Mouse (Mus musculus) kidney, adult 10 weeks (tissue): ENCODE data around the gene Gm7876. TPM values are rescaled to one million over a fixed set of nuclear protein-coding genes. Genes with fewer than 3 reads are reported as not detected.

ENCODE experiments used
- polyA plus RNA-seq: library from polyadenylated mRNA; stranded (reverse); fragments of 350-450 nt; fragmentation: Illumina TruSeq; extraction: RNeasy Lipid Tissue Mini Kit (QIAGEN cat#74804); gene quantifications from one replicate; pipeline ENCODE4 v1.2.3, GENCODE M21; 2014; ENCODE audit warnings: low read depth, low replicate concordance

Gm7876 gene
- not detected for polyA plus RNA-seq

DNA sequence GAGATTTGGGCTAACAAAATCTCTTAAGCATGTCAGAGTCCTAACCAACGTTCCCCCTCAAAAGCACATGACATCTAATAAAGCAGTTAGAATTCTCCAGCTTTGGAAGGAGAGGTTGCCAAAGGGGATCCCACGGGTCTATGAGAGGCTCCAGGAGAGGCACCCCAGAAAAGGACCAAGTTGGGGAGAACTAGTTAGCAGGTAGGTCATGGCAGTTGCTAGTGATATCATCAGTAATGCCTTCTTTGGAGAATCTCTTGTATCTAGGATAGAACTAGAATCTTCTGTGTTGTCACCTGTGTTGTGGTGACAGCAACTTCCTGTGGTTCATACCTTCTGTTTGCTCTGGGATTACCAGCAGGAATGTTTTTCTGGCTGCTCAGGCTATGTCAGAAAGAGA lies at the start of gene Gm7876:
TSS of gene Gm7876 (plus strand) at position 301 of the 400 bp plus-strand sequence.

DNA sequence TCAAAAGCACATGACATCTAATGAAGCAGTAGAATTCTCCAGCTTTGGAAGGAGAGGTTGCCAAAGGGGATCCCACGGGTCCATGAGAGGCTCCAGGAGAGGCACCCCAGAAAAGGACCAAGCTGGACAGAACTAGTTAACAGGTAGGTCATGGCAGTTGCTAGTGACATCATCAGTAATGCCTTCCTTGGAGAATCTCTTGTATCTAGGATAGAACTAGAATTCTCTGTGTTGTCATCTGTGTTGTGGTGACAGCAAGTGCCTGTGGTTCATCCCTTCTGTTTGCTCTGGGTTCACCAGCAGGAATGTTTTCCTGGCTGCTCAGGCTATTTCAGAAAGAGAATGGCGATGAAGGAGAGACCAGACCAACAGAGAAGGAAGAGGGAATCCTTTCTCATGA lies 45.1 kb upstream of the Gm7876 start, which contains the start of gene Gm3239:
TSS of gene Gm3239 (plus strand) at position 301 of the 400 bp plus-strand sequence.

DNA sequence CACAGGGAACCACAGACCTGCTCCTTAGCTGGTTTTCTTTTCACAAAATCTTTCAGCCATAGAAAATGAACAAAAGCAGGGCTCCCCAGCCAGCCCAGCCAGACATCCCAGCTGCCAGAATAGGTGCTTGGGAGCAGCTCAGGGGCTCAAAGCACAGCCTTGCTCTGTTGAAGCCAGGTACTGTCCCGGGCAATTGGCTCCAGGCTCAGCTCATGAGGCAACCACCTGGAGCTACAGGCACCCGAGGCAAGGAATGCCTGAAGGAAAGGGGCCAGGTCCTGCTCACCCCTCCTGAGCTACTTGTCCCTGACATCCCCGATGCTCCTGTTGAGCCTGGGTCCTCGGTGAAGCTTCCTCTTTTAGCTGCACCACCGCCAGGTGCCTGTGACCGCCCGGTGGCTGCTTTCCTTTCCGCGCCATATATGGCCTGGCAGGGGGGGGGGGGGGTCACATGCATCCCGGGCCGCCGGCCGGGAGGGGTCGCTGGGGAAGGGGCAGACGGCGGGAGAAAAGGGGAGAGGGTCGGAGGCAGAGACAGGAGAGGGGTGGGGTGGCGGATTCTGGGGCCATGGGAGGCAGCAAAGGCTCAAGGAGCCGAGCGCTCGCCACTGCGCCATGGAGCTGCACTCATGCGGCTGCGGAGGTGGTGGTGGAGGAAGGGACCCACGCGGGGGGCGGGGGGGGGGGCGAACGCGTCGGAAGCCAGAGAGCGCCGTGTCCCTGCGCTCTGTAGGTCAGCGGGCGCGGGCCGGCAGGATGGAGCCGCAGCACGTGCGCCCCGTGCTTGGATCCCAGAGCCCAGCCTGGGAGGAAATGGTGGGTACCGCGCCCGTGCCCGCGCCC lies 17.2 kb downstream of the Gm7876 start, which contains the start of gene Gm3252:
TSS of gene Gm3252 (plus strand) at position 738 of the 843 bp plus-strand sequence.

Other genes with a start within 250 kb of the Gm7876 start
- not detected for gene Gm3182, start 227.5 kb upstream of the Gm7876 start, polyA plus RNA-seq
- not detected for gene Gm3047, start 153.8 kb upstream of the Gm7876 start, polyA plus RNA-seq
- not detected for gene Gm8159, start 76.9 kb upstream of the Gm7876 start, polyA plus RNA-seq
- not detected for gene Gm3239, start 45.0 kb upstream of the Gm7876 start, polyA plus RNA-seq
- not detected for gene Gm3252, start 17.5 kb downstream of the Gm7876 start, polyA plus RNA-seq
- gene Gm9602, start 67.1 kb downstream of the Gm7876 start, polyA plus RNA-seq, result not detected
- not detected for gene Gm3269, start 128.9 kb downstream of the Gm7876 start, polyA plus RNA-seq
- gene Gm3264, start 146.3 kb downstream of the Gm7876 start, polyA plus RNA-seq, result not detected
- not detected for gene Gm3278, start 183.2 kb downstream of the Gm7876 start, polyA plus RNA-seq